Mouse (Mus musculus) G1E (cell line): ENCODE data around the gene Bex2.
"Not testable (repeated sequence)": the region's sequence is repeated elsewhere in the genome, so short reads cannot be mapped to it uniquely, and the experiment has no call there.

Experiments
- CTCF ChIP-seq: IDR thresholded peaks from 2 replicates; pipeline ENCODE4 v1.5.1; 2012; ENCODE audit warnings: low read depth, low read length, inconsistent platforms, mixed read lengths
- GATA1 ChIP-seq: IDR thresholded peaks from 2 replicates; pipeline ENCODE4 v1.6.1; 2012; ENCODE audit warnings: borderline replicate concordance, low read length, inconsistent platforms, mixed read lengths
- GATA2 ChIP-seq: IDR thresholded peaks from 2 replicates; pipeline ENCODE4 v1.6.1; 2012; ENCODE audit warnings: low read depth, low read length, inconsistent platforms, borderline replicate concordance
- POLR2AphosphoS5 ChIP-seq: IDR thresholded peaks from 2 replicates; pipeline ENCODE4 v1.6.1; 2012; ENCODE audit warnings: low read depth, low read length, inconsistent platforms; ENCODE audit not compliant: insufficient replicate concordance
- TAL1 ChIP-seq: conservative IDR thresholded peaks from 2 replicates; pipeline ENCODE4 v1.6.1; 2012; ENCODE audit warnings: low read depth, low read length, inconsistent platforms, mixed read lengths

DNA sequence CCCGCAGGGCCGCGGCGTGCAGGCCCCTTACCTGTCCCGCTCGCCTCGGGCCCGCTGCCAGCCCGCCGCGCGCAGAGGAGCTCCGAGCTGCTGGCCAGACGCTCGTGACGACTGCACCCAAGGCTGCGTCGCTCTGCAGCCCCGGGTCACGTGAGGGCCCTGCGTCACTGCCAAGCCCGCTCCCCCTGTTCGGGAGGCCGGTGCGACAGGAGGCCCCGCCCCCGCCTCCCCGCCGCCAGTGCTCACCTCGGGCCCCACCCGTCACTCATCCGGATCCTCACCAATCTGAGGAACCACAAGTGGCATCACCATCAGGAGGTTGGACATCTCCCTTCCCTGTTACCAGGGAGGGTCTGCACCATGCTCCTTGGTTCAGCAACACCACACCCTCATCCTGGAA is at the start of gene Bex2:
- not testable (repeated sequence) for TF ChIP-seq GATA1, CTCF, POLR2AphosphoS5, GATA2, TAL1
